Mouse (Mus musculus) midbrain, postnatal 0 days (tissue): ENCODE data around the gene Cct4. TPM values are rescaled to one million over a fixed set of nuclear protein-coding genes. Genes with fewer than 3 reads are reported as not detected.

Source experiments
- ATAC-seq: fragments of 200-750 bp; cut with Nextera tagmentation; 2 replicates; pipeline ENCODE4 v1.8.0; 2017; ENCODE audit warnings: moderate number of reproducible peaks, mild to moderate bottlenecking, moderate TSS enrichment, moderate library complexity; ENCODE audit not compliant: low FRiP score
- DNase-seq: peaks from one replicate; pipeline ENCODE4 v3.0.0-alpha.2; 2015; ENCODE audit warnings: low spot score
- H3K27ac ChIP-seq: fragments of 300-500 bp; sonication (generic); 2 replicates; pipeline ENCODE4 v1.5.1; 2014; ENCODE audit warnings: low read depth, mild to moderate bottlenecking, low read length, mixed read lengths
- H3K27me3 ChIP-seq: fragments of 300-500 bp; sonication (generic); 2 replicates; pipeline ENCODE4 v1.6.1; 2014; ENCODE audit warnings: low read length, control low read depth, mixed read lengths; ENCODE audit not compliant: insufficient read depth
- H3K36me3 ChIP-seq: fragments of 300-500 bp; sonication (generic); 2 replicates; pipeline ENCODE4 v1.6.1; 2014; ENCODE audit warnings: low read length, control low read depth, mixed read lengths; ENCODE audit not compliant: insufficient read depth
- H3K4me1 ChIP-seq: fragments of 300-500 bp; sonication (generic); 2 replicates; pipeline ENCODE4 v1.6.1; 2014; ENCODE audit warnings: mild to moderate bottlenecking, control low read depth, antibody characterized with exemption, low read length, mixed read lengths; ENCODE audit not compliant: insufficient read depth
- H3K4me2 ChIP-seq: fragments of 300-500 bp; sonication (generic); 2 replicates; pipeline ENCODE4 v1.6.1; 2014; ENCODE audit warnings: low read depth, mild to moderate bottlenecking, low read length, mixed read lengths; ENCODE audit not compliant: poor library complexity, severe bottlenecking
- H3K4me3 ChIP-seq: fragments of 300-500 bp; sonication (generic); 2 replicates; pipeline ENCODE4 v1.5.1; 2014; ENCODE audit warnings: low read depth, mild to moderate bottlenecking, low read length, moderate library complexity
- H3K9ac ChIP-seq: fragments of 300-500 bp; sonication (generic); replicated peaks from 2 replicates; pipeline ENCODE4 v1.6.1; 2014; ENCODE audit warnings: mild to moderate bottlenecking, low read length, moderate library complexity, mixed read lengths; ENCODE audit not compliant: poor library complexity, severe bottlenecking
- H3K9me3 ChIP-seq: fragments of 300-500 bp; sonication (generic); 2 replicates; pipeline ENCODE4 v1.6.1; 2016; ENCODE audit warnings: low read length, control low read depth
- CTCF ChIP-seq: IDR thresholded peaks from 2 replicates; pipeline ENCODE4 v1.5.1; 2016; ENCODE audit warnings: antibody characterized with exemption, mild to moderate bottlenecking
- WGBS: fragments of 180-500 bp; shearing (Covaris S2); extraction: QIAGEN DNeasy Blood & Tissue Kit; methylation state at CpG from one replicate; pipeline ENCODE4 v1.1.7; 2014; 5-methylcytosine and 5-hydroxymethylcytosine counted together
- polyA plus RNA-seq: library from polyadenylated mRNA; unstranded; fragments of >200 nt; fragmentation: Nextera tagmentation; extraction: Ambion mirVana; gene quantifications from 2 replicates; pipeline ENCODE4 v1.2.1, GENCODE M21; 2015
- total RNA-seq: library from RNA; depleted of rRNA; stranded (reverse); fragments of >200 nt; gene quantifications from 2 replicates; pipeline ENCODE4 v1.2.3, GENCODE M21; 2014; rRNA removed

Cct4 gene
- total and polyA plus RNA-seq, 2 experiments from 2014 or later, result 139 to 230 TPM

DNA sequence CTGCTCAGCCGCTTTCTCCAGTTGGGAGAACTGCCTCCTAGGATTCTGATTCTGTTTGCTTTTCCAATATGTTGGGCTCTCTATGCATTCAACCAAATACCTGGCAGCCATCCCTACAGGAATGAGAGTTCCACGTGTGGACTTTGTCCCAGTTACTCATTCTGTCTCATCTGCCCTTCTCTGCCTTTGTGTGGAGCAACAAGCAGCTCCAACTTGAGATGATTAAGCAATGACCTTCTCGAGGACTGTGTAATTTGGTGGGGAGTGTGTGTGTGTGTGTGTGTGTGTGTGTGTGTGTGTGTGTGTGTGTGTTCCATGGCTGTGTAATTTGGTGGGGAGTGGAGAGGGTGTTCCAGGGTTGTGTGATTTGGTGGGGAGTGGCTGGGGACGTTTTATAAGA is 62.0 kb downstream of the Cct4 start:
- Histone ChIP-seq H3K4me3 (no peak overlapping the region), H3K27ac (no peak overlapping the region), H3K4me2 (no peak overlapping the region), H3K4me1 (peaks cover 3% of the 10 kb centered on the region; the same call in 1 of the 2 replicates), H3K9ac (no peak overlapping the region), H3K27me3 (no peaks in the 10 kb centered on the region), H3K9me3 (no peaks in the 10 kb centered on the region), H3K36me3 (no peaks in the 10 kb centered on the region)
- WGBS, result 62% methylated on average over 4 of the region's 4 CpGs
- ATAC-seq (no peak), DNase-seq (no peak)
- no peak for TF ChIP-seq CTCF

Other genes with a start within 250 kb of the Cct4 start
- 2.5 and 6.2 TPM in 2 replicates for gene B3gnt2, start 129.6 kb upstream of the Cct4 start, total RNA-seq
- gene B3gnt2, start 129.6 kb upstream of the Cct4 start, polyA plus RNA-seq, result 2.0 and 2.6 TPM in 2 replicates
- 21.2 and 23.6 TPM in 2 replicates for gene Zrsr1, start 18.5 kb upstream of the Cct4 start, total RNA-seq
- gene Zrsr1, start 18.5 kb upstream of the Cct4 start, polyA plus RNA-seq, result 7.1 and 8.4 TPM in 2 replicates
- gene Gm28048, start 8.4 kb upstream of the Cct4 start, total RNA-seq, result 2.5 TPM in 1 of 2 replicates, not detected in the other
- 2.7 and 3.3 TPM in 2 replicates for gene Gm28048, start 8.4 kb upstream of the Cct4 start, polyA plus RNA-seq
- 20.3 and 23.5 TPM in 2 replicates for gene Commd1, start 8.1 kb upstream of the Cct4 start, total RNA-seq
- gene Commd1, start 8.1 kb upstream of the Cct4 start, polyA plus RNA-seq, result 218 and 221 TPM in 2 replicates
- gene Fam161a, start 17.0 kb downstream of the Cct4 start, total RNA-seq, result 4.6 and 5.4 TPM in 2 replicates
- gene Fam161a, start 17.0 kb downstream of the Cct4 start, polyA plus RNA-seq, result 4.2 and 6.1 TPM in 2 replicates